Mouse (Mus musculus): ENCODE data around the gene Fam57b. TPM values are rescaled to one million over a fixed set of nuclear protein-coding genes. Genes with fewer than 3 reads are reported as not detected.

The Fam57b gene
- total RNA-seq (2014; rRNA removed) (40.1 and 44.8 TPM in 2 replicates), polyA plus RNA-seq (2015; fragmentation: Nextera tagmentation; extraction: Ambion mirVana) (40.7 and 44.3 TPM in 2 replicates)

GRCm38 (mm10) chr7:126797411-126798126 lies at the start of gene Fam57b:
TSS of gene Fam57b (plus strand) at chr7:126797668.
- Histone ChIP-seq H3K9ac (replicated peaks; ENCODE audit: low read length) (peak within 1 kb of the TSS; percentile 86), H3K27ac (peak within 1 kb of the TSS; percentile 94), H3K4me1 (ENCODE audit: insufficient read depth, low read length) (peaks cover 5% of the 10 kb centered on the region), H3K4me3 (ENCODE audit: low read length) (peak within 1 kb of the TSS; percentile 84), H3K9me3 (ENCODE audit: low read length) (no peaks in the 10 kb centered on the region), H3K4me2 (ENCODE audit: low read depth, low read length) (peak within 1 kb of the TSS; percentile 94), H3K27me3 (ENCODE audit: insufficient read depth, low read length) (no peaks in the 10 kb centered on the region), H3K36me3 (ENCODE audit: insufficient read depth, low read length) (peaks cover 23% of the 10 kb centered on the region)
- peak; percentile 68 for DNase-seq (ENCODE audit: low spot score)
- TF ChIP-seq CTCF (IDR thresholded peaks at IDR 0.05; ENCODE audit: low read depth), result no peak
- no peak for ATAC-seq
- WGBS, result 15% methylated on average over 21 of the region's 21 CpGs

DNA sequence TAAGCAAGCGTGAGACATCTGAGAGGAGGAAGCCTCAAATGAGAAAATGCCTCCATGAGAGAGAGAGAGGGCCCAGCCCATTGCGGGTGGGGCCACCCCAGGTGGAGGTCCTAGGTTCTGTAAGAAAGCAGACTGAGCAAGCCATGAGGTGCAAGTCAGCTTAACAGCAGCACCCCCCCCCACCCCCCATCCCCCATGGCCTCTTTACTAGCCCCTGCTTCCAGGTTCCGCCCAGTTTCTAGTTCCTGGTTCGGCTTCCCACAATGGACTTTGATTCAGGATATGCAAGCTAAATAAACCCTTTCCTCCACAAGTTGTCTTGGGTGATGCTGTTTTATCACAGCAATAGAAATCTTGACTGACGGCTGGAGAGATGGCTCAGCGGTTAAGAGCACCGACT lies 48.6 kb upstream of the Fam57b start:
- H3K9me3 ChIP-seq (ENCODE audit: low read length), result no peaks in the 10 kb centered on the region
- H3K27me3 ChIP-seq (ENCODE audit: insufficient read depth, low read length), result no peaks in the 10 kb centered on the region
- H3K4me1 ChIP-seq (ENCODE audit: insufficient read depth, low read length), result no peaks in the 10 kb centered on the region
- DNase-seq (ENCODE audit: low spot score) (no peak), ATAC-seq (no peak)
- H3K4me2 ChIP-seq (ENCODE audit: low read depth, low read length), result no peak overlapping the region
- no peaks in the 10 kb centered on the region for H3K36me3 ChIP-seq (ENCODE audit: insufficient read depth, low read length)
- WGBS, result 82% methylated on average over 7 of the region's 7 CpGs
- H3K9ac ChIP-seq (replicated peaks; ENCODE audit: low read length), result no peak overlapping the region
- no peak for TF ChIP-seq CTCF (IDR thresholded peaks at IDR 0.05; ENCODE audit: low read depth)
- H3K4me3 ChIP-seq (ENCODE audit: low read length), result no peak overlapping the region
- H3K27ac ChIP-seq, result no peak overlapping the region

- no peak for TF ChIP-seq CTCF (IDR thresholded peaks at IDR 0.05; ENCODE audit: low read depth)
- Histone ChIP-seq H3K9ac (replicated peaks; ENCODE audit: low read length) (no peak overlapping the region), H3K27ac (no peak overlapping the region), H3K27me3 (ENCODE audit: insufficient read depth, low read length) (no peaks in the 10 kb centered on the region), H3K9me3 (ENCODE audit: low read length) (no peaks in the 10 kb centered on the region), H3K4me3 (ENCODE audit: low read length) (no peak overlapping the region), H3K36me3 (ENCODE audit: insufficient read depth, low read length) (no peaks in the 10 kb centered on the region), H3K4me1 (ENCODE audit: insufficient read depth, low read length) (no peaks in the 10 kb centered on the region), H3K4me2 (ENCODE audit: low read depth, low read length) (no peak overlapping the region)
- WGBS, result 89% methylated on average over 17 of the region's 17 CpGs
- ATAC-seq (no peak), DNase-seq (ENCODE audit: low spot score) (no peak)
Observed at GRCm38 (mm10) chr7:126749582-126750343, 47.7 kb upstream of the Fam57b start.

DNA sequence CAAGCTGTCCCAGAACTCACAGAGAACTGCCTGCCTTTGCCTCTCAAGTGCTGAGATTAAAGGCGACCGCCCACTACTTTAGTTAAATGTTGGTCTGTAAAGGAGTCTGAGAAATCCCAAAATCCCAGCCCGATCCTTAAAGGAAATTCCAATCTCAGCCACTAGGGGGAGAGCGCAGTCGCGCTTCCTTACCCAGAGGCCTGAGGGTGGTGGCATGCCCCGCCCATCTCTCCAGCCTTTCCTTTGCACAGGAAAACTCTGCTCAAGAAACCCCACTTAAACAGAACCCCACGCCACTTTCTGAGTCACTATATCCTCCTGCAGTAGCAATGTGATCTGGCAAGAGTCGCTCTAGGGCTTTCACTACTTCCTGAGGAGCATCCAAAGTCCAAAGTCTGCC lies 42.6 kb upstream of the Fam57b start:
- no peak overlapping the region for H3K9ac ChIP-seq (replicated peaks; ENCODE audit: low read length)
- peak overlapping the region; percentile 39 for H3K4me2 ChIP-seq (ENCODE audit: low read depth, low read length)
- no peak overlapping the region for H3K27ac ChIP-seq

GRCm38 (mm10) chr7:126758539-126758938 lies 38.9 kb upstream of the Fam57b start:
- ATAC-seq, result no peak
- Histone ChIP-seq H3K4me3 (ENCODE audit: low read length) (no peak overlapping the region), H3K4me1 (ENCODE audit: insufficient read depth, low read length) (peaks cover 24% of the 10 kb centered on the region), H3K9ac (replicated peaks; ENCODE audit: low read length) (no peak overlapping the region), H3K4me2 (ENCODE audit: low read depth, low read length) (no peak overlapping the region), H3K27me3 (ENCODE audit: insufficient read depth, low read length) (no peaks in the 10 kb centered on the region), H3K9me3 (ENCODE audit: low read length) (no peaks in the 10 kb centered on the region), H3K27ac (no peak overlapping the region), H3K36me3 (ENCODE audit: insufficient read depth, low read length) (no peaks in the 10 kb centered on the region)
- no peak for DNase-seq (ENCODE audit: low spot score)
- TF ChIP-seq CTCF (IDR thresholded peaks at IDR 0.05; ENCODE audit: low read depth), result no peak
- WGBS, result 63% methylated on average over 7 of the region's 7 CpGs

More for the DNA sequence above, 42.6 kb upstream of the Fam57b start:
- H3K4me1 ChIP-seq (ENCODE audit: insufficient read depth, low read length), result peaks cover 2% of the 10 kb centered on the region; the same call in 1 of the 2 replicates
- peak; percentile 76 for ATAC-seq
- H3K36me3 ChIP-seq (ENCODE audit: insufficient read depth, low read length), result no peaks in the 10 kb centered on the region
- H3K27me3 ChIP-seq (ENCODE audit: insufficient read depth, low read length), result no peaks in the 10 kb centered on the region
- H3K9me3 ChIP-seq (ENCODE audit: low read length), result no peaks in the 10 kb centered on the region
- peak; percentile 90 for TF ChIP-seq CTCF (IDR thresholded peaks at IDR 0.05; ENCODE audit: low read depth)
- 3% methylated on average over 9 of the region's 9 CpGs for WGBS
- DNase-seq (ENCODE audit: low spot score), result peak; percentile 87
- H3K4me3 ChIP-seq (ENCODE audit: low read length), result no peak overlapping the region

- peak within 1 kb of the TSS; percentile 73 for H3K4me3 ChIP-seq (ENCODE audit: low read length)
- peaks cover 24% of the 10 kb centered on the region for H3K4me1 ChIP-seq (ENCODE audit: insufficient read depth, low read length)
- TF ChIP-seq CTCF (IDR thresholded peaks at IDR 0.05; ENCODE audit: low read depth), result peak; percentile 78
- H3K27ac ChIP-seq, result peak within 1 kb of the TSS; percentile 89
- peak within 1 kb of the TSS; percentile 80 for H3K9ac ChIP-seq (replicated peaks; ENCODE audit: low read length)
- H3K4me2 ChIP-seq (ENCODE audit: low read depth, low read length), result peak within 1 kb of the TSS; percentile 98
- no peaks in the 10 kb centered on the region for H3K27me3 ChIP-seq (ENCODE audit: insufficient read depth, low read length)
- H3K9me3 ChIP-seq (ENCODE audit: low read length), result no peaks in the 10 kb centered on the region
- 2% methylated on average over 35 of the region's 38 CpGs for WGBS
- DNase-seq (ENCODE audit: low spot score) (peak; percentile 95), ATAC-seq (peak; percentile 78)
- peaks cover 4% of the 10 kb centered on the region; the same call in 1 of the 2 replicates for H3K36me3 ChIP-seq (ENCODE audit: insufficient read depth, low read length)
Observed at GRCm38 (mm10) chr7:126759050-126759671, 38.3 kb upstream of the Fam57b start, which contains the start of gene Mapk3. TSS of gene Mapk3 (plus strand) at chr7:126759601.

Measured in hindbrain, postnatal 0 days (tissue).